Mouse (Mus musculus) right cerebral cortex, postnatal 10 days (tissue): ENCODE data around the gene C3.

Experiments
- DNase-seq, 2 experiments: peaks; one replicate each; pipeline ENCODE4 v3.0.0; 2021; ENCODE audit warnings: low spot score in 2 of 2

C3 gene

GRCm38 (mm10) chr17:57166800-57167791, 60.8 kb downstream of the C3 start:
- peak; percentile 72 to 89 for DNase-seq
